Mouse (Mus musculus): ENCODE results near the gene Tnrc6a.
A peak's percentile ranks its signal among the peaks of the same experiment; 100 is the strongest.

Tnrc6a gene

GRCm38 (mm10) chr7:123189762-123190161 is 66.1 kb downstream of the Tnrc6a start:
- DNase-seq (ENCODE audit: low read depth, low spot score): no peak

GRCm38 (mm10) chr7:123191731-123192130 is 68.0 kb downstream of the Tnrc6a start:
- DNase-seq (ENCODE audit: low read depth, low spot score): no peak

GRCm38 (mm10) chr7:123193201-123193600 is 69.5 kb downstream of the Tnrc6a start:
- no peak for DNase-seq (ENCODE audit: low read depth, low spot score)

- DNase-seq (ENCODE audit: low read depth, low spot score): no peak
Observed at GRCm38 (mm10) chr7:123194696-123195095, 71.0 kb downstream of the Tnrc6a start.

- DNase-seq (ENCODE audit: low read depth, low spot score): no peak
Observed at GRCm38 (mm10) chr7:123196432-123196831, 72.7 kb downstream of the Tnrc6a start.

- DNase-seq (ENCODE audit: low read depth, low spot score): no peak
Observed at GRCm38 (mm10) chr7:123198695-123199094, 75.0 kb downstream of the Tnrc6a start.

GRCm38 (mm10) chr7:123199151-123199550 is 75.5 kb downstream of the Tnrc6a start:
- DNase-seq (ENCODE audit: low read depth, low spot score): no peak

GRCm38 (mm10) chr7:123199656-123200206 is 76.0 kb downstream of the Tnrc6a start:
- DNase-seq (ENCODE audit: low read depth, low spot score): peak; percentile 36

- peak; percentile 91 for DNase-seq (ENCODE audit: low read depth, low spot score)
Observed at GRCm38 (mm10) chr7:123200722-123201121, 77.0 kb downstream of the Tnrc6a start.

- peak; percentile 73 for DNase-seq (ENCODE audit: low read depth, low spot score)
Observed at GRCm38 (mm10) chr7:123205261-123205660, 81.6 kb downstream of the Tnrc6a start.

GRCm38 (mm10) chr7:123207561-123207960 is 83.9 kb downstream of the Tnrc6a start:
- no peak for DNase-seq (ENCODE audit: low read depth, low spot score)

GRCm38 (mm10) chr7:123209864-123210263 is 86.2 kb downstream of the Tnrc6a start:
- no peak for DNase-seq (ENCODE audit: low read depth, low spot score)

- peak; percentile 90 for DNase-seq (ENCODE audit: low read depth, low spot score)
Observed at GRCm38 (mm10) chr7:123211461-123211860, 87.8 kb downstream of the Tnrc6a start.

GRCm38 (mm10) chr7:123212316-123212715 is 88.6 kb downstream of the Tnrc6a start:
- DNase-seq (ENCODE audit: low read depth, low spot score): peak; percentile 66

- no peak for DNase-seq (ENCODE audit: low read depth, low spot score)
Observed at GRCm38 (mm10) chr7:123214365-123215075, 90.8 kb downstream of the Tnrc6a start, which contains the start of gene Slc5a11. Slc5a11 (plus strand) TSS chr7:123214780.

GRCm38 (mm10) chr7:123215138-123215537 is 91.5 kb downstream of the Tnrc6a start:
- DNase-seq (ENCODE audit: low read depth, low spot score): peak; percentile 58

GRCm38 (mm10) chr7:123217448-123218354 is 94.0 kb downstream of the Tnrc6a start:
- DNase-seq (ENCODE audit: low read depth, low spot score): no peak

GRCm38 (mm10) chr7:123218620-123219019 is 94.9 kb downstream of the Tnrc6a start:
- peak; percentile 59 for DNase-seq (ENCODE audit: low read depth, low spot score)

GRCm38 (mm10) chr7:123219781-123220632 is 96.3 kb downstream of the Tnrc6a start:
- no peak for DNase-seq (ENCODE audit: low read depth, low spot score)

- DNase-seq (ENCODE audit: low read depth, low spot score): no peak
Observed at GRCm38 (mm10) chr7:123220633-123220942, 96.9 kb downstream of the Tnrc6a start.

GRCm38 (mm10) chr7:123224076-123224475 is 100.4 kb downstream of the Tnrc6a start:
- DNase-seq (ENCODE audit: low read depth, low spot score): no peak
